Mouse (Mus musculus): ENCODE results near the gene B430305J03Rik.

- TF ChIP-seq TCF12 (IDR thresholded peaks at IDR 0.05; ENCODE audit: insufficient read depth, poor library complexity, severe bottlenecking): no peak
- TF ChIP-seq POLR2A (IDR thresholded peaks at IDR 0.05; ENCODE audit: insufficient read length, low read depth): no peak
- TF ChIP-seq REST (IDR thresholded peaks at IDR 0.05; ENCODE audit: insufficient read depth, insufficient read length): no peak
- TF ChIP-seq USF1 (IDR thresholded peaks at IDR 0.05; ENCODE audit: low read depth): no peak
- TF ChIP-seq MAX (IDR thresholded peaks at IDR 0.05; ENCODE audit: low read depth): no peak
- no peak for TF ChIP-seq E2F4 (IDR thresholded peaks at IDR 0.05; ENCODE audit: insufficient read depth)
- no peak for TF ChIP-seq POLR2AphosphoS2 (IDR thresholded peaks at IDR 0.05; ENCODE audit: insufficient read length, low read depth)
- no peak for TF ChIP-seq MYOG (IDR thresholded peaks at IDR 0.05; ENCODE audit: control insufficient read depth in 1 of 3, insufficient read depth in 1 of 3, insufficient read length in 2 of 3, low read depth in 2 of 3)
- no peak for TF ChIP-seq CEBPB (IDR thresholded peaks at IDR 0.05; ENCODE audit: insufficient read depth, poor library complexity, severe bottlenecking)
- TF ChIP-seq SRF (IDR thresholded peaks at IDR 0.05; ENCODE audit: control insufficient read depth, insufficient read length, low read depth): no peak
- no peak for TF ChIP-seq TCF3 (IDR thresholded peaks at IDR 0.05; ENCODE audit: insufficient read length, low read depth)
- TF ChIP-seq MYOD1 (IDR thresholded peaks at IDR 0.05; ENCODE audit: control insufficient read depth in 1 of 3, insufficient read length in 2 of 3, low read depth in 2 of 3): no peak
Observed at GRCm38 (mm10) chr3:61348036-61348614, 17.6 kb downstream of the B430305J03Rik start.

All from myocyte (in vitro differentiated cells).